Mouse (Mus musculus) erythroid progenitor cell, adult 5-6 weeks (primary cell): Measurements from ENCODE around the gene Olfr159. TPM values are rescaled to one million over a fixed set of nuclear protein-coding genes. Genes with fewer than 3 reads are reported as not detected.

Experiments used
- ATAC-seq: replicated peaks from 2 replicates; pipeline ENCODE4 v1.8.0; 2016; ENCODE audit warnings: moderate number of reproducible peaks, mild to moderate bottlenecking, moderate TSS enrichment, inconsistent platforms; ENCODE audit not compliant: poor library complexity, low FRiP score, severe bottlenecking
- total RNA-seq, 2 experiments: library from RNA; stranded (forward) in 1 of 2; stranded (reverse) in 1 of 2; fragments of 150-400 nt in 1 of 2; fragments of 186-747, 209-891 nt in 1 of 2; gene quantifications; 2 replicates each; pipeline versions ENCODE4 v1.2.3 to v1.2.4; 2015 to 2017; ENCODE audit warnings: low replicate concordance in 2 of 2

The Olfr159 gene
- total RNA-seq, 2 experiments from 2014 or later, result not detected

DNA sequence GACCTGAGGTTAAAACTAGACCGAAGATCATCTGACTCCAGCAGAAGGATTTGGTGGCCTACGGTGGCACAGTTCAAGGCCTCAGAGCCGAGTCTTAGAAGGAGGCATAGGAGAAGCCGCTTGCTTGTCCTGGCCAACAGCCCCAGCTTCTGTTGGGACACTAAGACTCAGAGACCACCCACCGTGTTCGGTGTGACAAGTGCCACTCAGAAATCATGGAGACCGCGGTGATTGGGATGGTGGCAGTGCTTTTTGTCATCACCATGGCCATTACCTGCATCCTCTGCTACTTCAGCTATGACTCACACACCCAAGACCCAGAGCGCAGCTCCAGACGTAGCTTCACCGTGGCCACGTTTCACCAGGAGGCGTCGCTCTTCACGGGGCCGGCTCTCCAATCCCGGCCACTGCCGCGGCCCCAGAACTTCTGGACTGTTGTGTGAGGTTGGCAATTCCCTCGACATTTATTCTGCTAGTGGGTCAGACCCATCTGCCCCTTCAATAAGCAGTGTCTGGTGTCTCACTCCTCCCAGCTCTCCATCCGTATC is 40.0 kb downstream of the Olfr159 start:
- ATAC-seq, result no peak

GRCm38 (mm10) chr4:43729794-43730550 is 40.8 kb downstream of the Olfr159 start, which contains the start of gene Spaar:
Gene Spaar (plus strand): TSS chr4:43730034.
- ATAC-seq, result no peak

GRCm38 (mm10) chr4:43729126-43729525 is 41.7 kb downstream of the Olfr159 start:
- ATAC-seq, result no peak

GRCm38 (mm10) chr4:43728576-43728954 is 42.2 kb downstream of the Olfr159 start:
- no peak for ATAC-seq

DNA sequence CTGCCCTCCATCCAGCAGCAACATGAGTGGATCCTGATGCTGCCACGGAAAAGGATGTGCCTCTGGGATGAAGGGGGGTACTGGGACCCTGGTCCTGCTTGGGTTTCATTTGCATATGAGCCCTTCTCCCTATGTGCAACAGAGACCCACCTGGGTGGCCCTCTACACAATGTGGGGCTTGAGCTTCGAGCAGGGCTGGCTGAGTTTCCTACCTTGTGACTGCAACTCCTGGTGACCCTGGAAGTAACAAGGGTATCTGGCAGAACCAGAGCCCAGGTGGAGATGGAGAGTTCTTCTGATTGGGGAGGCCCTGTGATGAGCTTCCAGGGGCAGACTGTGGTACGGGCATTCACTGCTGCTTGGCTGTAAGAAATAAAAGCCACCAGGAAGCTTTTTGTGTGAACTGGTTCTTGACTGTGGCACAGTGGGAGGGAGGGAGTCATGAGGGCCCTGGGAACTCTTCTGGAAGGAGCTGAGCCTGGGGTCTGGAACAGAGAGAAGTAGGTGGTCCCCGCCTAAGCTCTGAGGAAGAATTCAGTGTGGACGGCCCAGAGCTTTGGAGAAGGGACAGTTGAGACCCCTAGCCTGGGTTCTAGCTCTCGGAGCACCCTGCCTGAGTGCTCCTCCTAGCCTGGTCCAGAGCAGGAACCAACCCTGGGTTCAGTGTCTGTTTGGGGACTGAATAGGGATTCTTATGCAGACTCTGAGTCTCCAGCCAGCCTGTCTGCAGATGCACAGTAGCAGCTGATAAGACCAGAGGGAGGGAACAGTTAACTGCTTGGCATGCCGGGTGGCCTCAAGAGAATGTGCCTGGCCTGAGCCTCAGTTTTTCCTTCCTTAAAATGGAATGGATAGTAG is 42.9 kb downstream of the Olfr159 start:
- no peak for ATAC-seq

- no peak for ATAC-seq
These were observed 43.8 kb downstream of the Olfr159 start, which contains the start of gene Hrct1 for GRCm38 (mm10) chr4:43726995-43727394. Gene Hrct1 (plus strand): TSS chr4:43727188.

GRCm38 (mm10) chr4:43726228-43726993 is 44.4 kb downstream of the Olfr159 start:
- no peak for ATAC-seq

DNA sequence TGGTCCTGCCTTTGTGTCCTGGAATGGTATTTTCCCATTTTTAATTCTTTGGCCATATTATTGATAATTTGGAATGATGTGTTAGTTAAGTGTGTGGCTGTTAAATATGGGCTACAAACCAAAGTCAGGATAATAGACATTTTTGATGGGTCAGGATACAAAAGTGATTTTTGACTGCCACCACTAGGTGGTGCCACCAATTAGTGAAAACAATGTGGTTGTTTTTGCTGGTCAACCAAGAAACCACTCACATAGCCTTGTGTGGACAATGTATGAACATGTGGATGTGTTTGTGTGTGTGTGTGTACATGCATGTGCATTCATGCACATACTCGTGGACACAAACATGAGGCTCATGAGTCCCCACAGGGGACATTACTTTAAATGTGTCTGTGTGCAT is 46.0 kb downstream of the Olfr159 start:
- no peak for ATAC-seq

- ATAC-seq, result no peak
These were observed 48.6 kb downstream of the Olfr159 start for GRCm38 (mm10) chr4:43722191-43722590.

DNA sequence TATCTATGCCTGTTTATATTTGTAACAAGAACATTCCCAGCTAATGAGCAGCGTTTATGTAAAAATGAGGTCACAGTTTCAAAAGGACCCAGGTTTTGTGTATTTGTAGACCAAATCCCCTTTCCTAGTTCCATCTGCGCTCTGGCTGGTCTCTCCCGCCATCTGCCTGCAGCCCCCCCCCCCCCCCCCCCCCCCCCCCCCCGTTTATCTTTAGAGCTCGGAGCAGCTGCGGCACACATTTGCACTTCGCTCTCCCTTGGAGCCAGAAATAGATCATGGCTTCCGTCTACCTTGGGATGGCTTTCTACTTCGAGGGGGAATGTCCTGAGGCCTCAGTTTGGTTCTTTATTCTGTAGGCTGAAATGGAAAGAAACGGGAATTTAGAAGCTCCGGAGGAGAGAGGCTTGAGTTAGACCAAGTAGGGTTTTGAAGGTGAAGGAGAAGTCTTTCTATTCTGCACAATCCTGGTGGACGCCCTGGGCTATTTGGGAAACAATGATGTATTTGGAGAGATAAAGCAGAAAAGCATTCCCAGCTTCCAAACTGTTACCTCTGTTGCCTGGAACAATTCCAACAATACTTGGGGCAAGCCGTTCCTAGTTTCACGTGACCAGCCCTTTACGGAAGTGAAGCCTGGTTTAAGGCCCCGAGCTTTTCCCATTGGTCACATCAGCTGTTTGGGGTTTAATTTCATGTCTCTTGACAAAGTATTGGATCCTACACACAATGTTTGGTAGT is 50.1 kb downstream of the Olfr159 start:
- no peak for ATAC-seq

Other genes with a start within 250 kb of the Olfr159 start
- not detected in 2 replicates for gene Tpm2, start 247.2 kb downstream of the Olfr159 start, total RNA-seq (2015; ENCODE audit: low replicate concordance)
- gene Tpm2, start 247.2 kb downstream of the Olfr159 start, total RNA-seq (2017; ENCODE audit: low replicate concordance), result not detected in 2 replicates
- 8.0 and 12.3 TPM in 2 replicates for gene Creb3, start 208.7 kb downstream of the Olfr159 start, total RNA-seq (2015; ENCODE audit: low replicate concordance)
- 9.6 and 45.0 TPM in 2 replicates for gene Creb3, start 208.7 kb downstream of the Olfr159 start, total RNA-seq (2017; ENCODE audit: low replicate concordance)
- gene Tln1, start 208.3 kb downstream of the Olfr159 start, total RNA-seq (2015; ENCODE audit: low replicate concordance), result 111 and 144 TPM in 2 replicates
- gene Tln1, start 208.3 kb downstream of the Olfr159 start, total RNA-seq (2017; ENCODE audit: low replicate concordance), result 643 and 746 TPM in 2 replicates
- gene Rgp1, start 192.3 kb downstream of the Olfr159 start, total RNA-seq (2015; ENCODE audit: low replicate concordance), result 29.2 and 31.0 TPM in 2 replicates
- gene Rgp1, start 192.3 kb downstream of the Olfr159 start, total RNA-seq (2017; ENCODE audit: low replicate concordance), result 10.1 and 32.7 TPM in 2 replicates
- gene Gba2, start 192.1 kb downstream of the Olfr159 start, total RNA-seq (2015; ENCODE audit: low replicate concordance), result 22.3 and 28.1 TPM in 2 replicates
- 23.5 and 32.1 TPM in 2 replicates for gene Gba2, start 192.1 kb downstream of the Olfr159 start, total RNA-seq (2017; ENCODE audit: low replicate concordance)
- gene Msmp, start 186.5 kb downstream of the Olfr159 start, total RNA-seq (2015; ENCODE audit: low replicate concordance), result not detected in 2 replicates
- gene Msmp, start 186.5 kb downstream of the Olfr159 start, total RNA-seq (2017; ENCODE audit: low replicate concordance), result not detected in 2 replicates
- 10.8 TPM in 1 of 2 replicates, not detected in the other for gene Npr2, start 139.1 kb downstream of the Olfr159 start, total RNA-seq (2015; ENCODE audit: low replicate concordance)
- gene Npr2, start 139.1 kb downstream of the Olfr159 start, total RNA-seq (2017; ENCODE audit: low replicate concordance), result 0.13 TPM in 1 of 2 replicates, not detected in the other
- not detected in 2 replicates for gene Spag8, start 117.4 kb downstream of the Olfr159 start, total RNA-seq (2015; ENCODE audit: low replicate concordance)
- 3.9 TPM in 1 of 2 replicates, not detected in the other for gene Spag8, start 117.4 kb downstream of the Olfr159 start, total RNA-seq (2017; ENCODE audit: low replicate concordance)
- 18.9 and 26.7 TPM in 2 replicates for gene Hint2, start 114.5 kb downstream of the Olfr159 start, total RNA-seq (2015; ENCODE audit: low replicate concordance)
- gene Hint2, start 114.5 kb downstream of the Olfr159 start, total RNA-seq (2017; ENCODE audit: low replicate concordance), result 6.5 and 12.0 TPM in 2 replicates
- 1.4 TPM in 1 of 2 replicates, not detected in the other for gene Tmem8b, start 102.0 kb downstream of the Olfr159 start, total RNA-seq (2015; ENCODE audit: low replicate concordance)
- gene Tmem8b, start 102.0 kb downstream of the Olfr159 start, total RNA-seq (2017; ENCODE audit: low replicate concordance), result 0.64 TPM in 1 of 2 replicates, not detected in the other
- not detected in 2 replicates for gene Fam221b, start 101.9 kb downstream of the Olfr159 start, total RNA-seq (2015; ENCODE audit: low replicate concordance)
- gene Fam221b, start 101.9 kb downstream of the Olfr159 start, total RNA-seq (2017; ENCODE audit: low replicate concordance), result 1.7 TPM in 1 of 2 replicates, not detected in the other
- not detected in 2 replicates for gene Olfr70, start 70.2 kb downstream of the Olfr159 start, total RNA-seq (2015; ENCODE audit: low replicate concordance)
- gene Olfr70, start 70.2 kb downstream of the Olfr159 start, total RNA-seq (2017; ENCODE audit: low replicate concordance), result not detected in 2 replicates
- not detected in 2 replicates for gene Olfr71, start 60.8 kb downstream of the Olfr159 start, total RNA-seq (2015; ENCODE audit: low replicate concordance)
- gene Olfr71, start 60.8 kb downstream of the Olfr159 start, total RNA-seq (2017; ENCODE audit: low replicate concordance), result not detected in 2 replicates
- gene Hrct1, start 43.8 kb downstream of the Olfr159 start, total RNA-seq (2015; ENCODE audit: low replicate concordance), result not detected in 2 replicates
- not detected in 2 replicates for gene Hrct1, start 43.8 kb downstream of the Olfr159 start, total RNA-seq (2017; ENCODE audit: low replicate concordance)
- gene Spaar, start 41.0 kb downstream of the Olfr159 start, total RNA-seq (2015; ENCODE audit: low replicate concordance), result not detected in 2 replicates
- not detected in 2 replicates for gene Spaar, start 41.0 kb downstream of the Olfr159 start, total RNA-seq (2017; ENCODE audit: low replicate concordance)
- gene Olfr156, start 52.9 kb upstream of the Olfr159 start, total RNA-seq (2015; ENCODE audit: low replicate concordance), result not detected in 2 replicates
- gene Olfr156, start 52.9 kb upstream of the Olfr159 start, total RNA-seq (2017; ENCODE audit: low replicate concordance), result not detected in 2 replicates
- gene Olfr157, start 69.2 kb upstream of the Olfr159 start, total RNA-seq (2015; ENCODE audit: low replicate concordance), result not detected in 2 replicates
- not detected in 2 replicates for gene Olfr157, start 69.2 kb upstream of the Olfr159 start, total RNA-seq (2017; ENCODE audit: low replicate concordance)
- not detected in 2 replicates for gene Olfr155, start 80.6 kb upstream of the Olfr159 start, total RNA-seq (2015; ENCODE audit: low replicate concordance)
- not detected in 2 replicates for gene Olfr155, start 80.6 kb upstream of the Olfr159 start, total RNA-seq (2017; ENCODE audit: low replicate concordance)
- 0.36 and 7.1 TPM in 2 replicates for gene Reck, start 104.5 kb upstream of the Olfr159 start, total RNA-seq (2015; ENCODE audit: low replicate concordance)
- gene Reck, start 104.5 kb upstream of the Olfr159 start, total RNA-seq (2017; ENCODE audit: low replicate concordance), result not detected in 2 replicates
- gene Glipr2, start 186.4 kb upstream of the Olfr159 start, total RNA-seq (2015; ENCODE audit: low replicate concordance), result 9.6 and 20.2 TPM in 2 replicates
- 10.7 and 16.8 TPM in 2 replicates for gene Glipr2, start 186.4 kb upstream of the Olfr159 start, total RNA-seq (2017; ENCODE audit: low replicate concordance)
- gene Ccin, start 212.5 kb upstream of the Olfr159 start, total RNA-seq (2015; ENCODE audit: low replicate concordance), result not detected in 2 replicates
- gene Ccin, start 212.5 kb upstream of the Olfr159 start, total RNA-seq (2017; ENCODE audit: low replicate concordance), result not detected in 2 replicates
- gene Clta, start 233.4 kb upstream of the Olfr159 start, total RNA-seq (2015; ENCODE audit: low replicate concordance), result 151 and 166 TPM in 2 replicates
- gene Clta, start 233.4 kb upstream of the Olfr159 start, total RNA-seq (2017; ENCODE audit: low replicate concordance), result 108 and 147 TPM in 2 replicates